ENCODE assay signal across 18 mouse cellular contexts in the genomic region with DNA sequence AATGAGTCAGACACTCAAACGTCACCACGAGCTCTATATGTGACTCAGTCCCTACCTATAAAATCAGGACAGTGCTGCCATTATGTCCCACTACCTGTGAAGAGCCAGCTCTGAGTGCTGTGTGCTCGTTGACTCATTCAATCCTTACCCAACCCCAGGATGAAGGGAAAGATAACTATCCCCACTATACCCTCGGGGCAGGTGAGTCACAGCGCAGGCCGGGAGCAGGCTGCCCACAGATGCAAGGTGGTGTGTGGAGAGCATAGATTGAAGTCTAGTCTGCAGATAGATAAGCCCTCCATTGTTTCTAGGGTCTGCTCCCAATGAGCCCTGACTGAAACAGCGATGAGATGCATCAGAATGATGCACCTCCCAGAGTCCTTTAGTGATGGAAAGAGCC.
"Had no signal": no experiment of that assay in that cellular context is flagged by ENCODE, and none has a peak within 500 bp of the region (broad histone marks: within the 10 kb centered on the region; RNA-seq: fewer than 3 reads in every experiment).

No protein-coding gene starts in this region.

- H3K4me2 ChIP-seq: kidney, embryonic 15.5 days; limb, embryonic 12.5 days; limb, embryonic 15.5 days; liver, embryonic 11.5 days; lung, embryonic 15.5 days; midbrain, embryonic 11.5 days; midbrain, embryonic 15.5 days; neural tube, embryonic 12.5 days; neural tube, embryonic 15.5 days had no signal

- H3K27me3 ChIP-seq: kidney, embryonic 15.5 days; limb, embryonic 12.5 days; limb, embryonic 15.5 days; lung, embryonic 15.5 days; midbrain, embryonic 15.5 days; neural tube, embryonic 12.5 days; neural tube, embryonic 15.5 days had no signal

- H3K27ac ChIP-seq: kidney, embryonic 15.5 days; limb, embryonic 12.5 days; limb, embryonic 15.5 days; liver, embryonic 14.5 days; lung, embryonic 15.5 days; midbrain, embryonic 15.5 days; neural tube, embryonic 12.5 days; neural tube, embryonic 15.5 days had no signal

- H3K4me1 ChIP-seq: kidney, embryonic 15.5 days; limb, embryonic 12.5 days; limb, embryonic 15.5 days; lung, embryonic 15.5 days; midbrain, embryonic 15.5 days; neural tube, embryonic 12.5 days; neural tube, embryonic 15.5 days had no signal

- H3K4me3 ChIP-seq: kidney, embryonic 15.5 days; limb, embryonic 12.5 days; limb, embryonic 15.5 days; lung, embryonic 15.5 days; midbrain, embryonic 15.5 days; neural tube, embryonic 12.5 days; neural tube, embryonic 15.5 days had no signal

- H3K9me3 ChIP-seq: kidney, embryonic 15.5 days; limb, embryonic 12.5 days; limb, embryonic 15.5 days; lung, embryonic 15.5 days; midbrain, embryonic 15.5 days; neural tube, embryonic 12.5 days; neural tube, embryonic 15.5 days had no signal

- ATAC-seq: liver, postnatal 0 days; midbrain, embryonic 15.5 days had no signal

- H3K36me3 ChIP-seq: kidney, embryonic 15.5 days; limb, embryonic 12.5 days; limb, embryonic 15.5 days; lung, embryonic 15.5 days; midbrain, embryonic 15.5 days; neural tube, embryonic 12.5 days; neural tube, embryonic 15.5 days had no signal

- H3K9ac ChIP-seq: kidney, embryonic 15.5 days; limb, embryonic 12.5 days; limb, embryonic 15.5 days; liver, embryonic 14.5 days; liver, postnatal 0 days; lung, embryonic 15.5 days; midbrain, embryonic 15.5 days; neural tube, embryonic 12.5 days; neural tube, embryonic 15.5 days had no signal

- DNase-seq: kidney, postnatal 10 days; kidney, postnatal 36 days; left cerebral cortex, postnatal 4 days; liver, postnatal 0 days; lung, postnatal 14 days; lung, postnatal 4 days; thymus, adult 18-20 months; thymus, postnatal 36 days had no signal
